Mouse (Mus musculus) forebrain, embryonic 14.5 days (tissue): ENCODE results near the gene Rgs12. TPM values are rescaled to one million over a fixed set of nuclear protein-coding genes. Genes with fewer than 3 reads are reported as not detected.

ENCODE experiments used
- ATAC-seq: fragments of 200-750 bp; cut with Nextera tagmentation; 2 replicates; pipeline ENCODE4 v1.8.0; 2017; ENCODE audit warnings: mild to moderate bottlenecking, moderate library complexity
- DNase-seq: peaks from one replicate; pipeline ENCODE4 v3.0.0-alpha.2; 2015; ENCODE audit warnings: low spot score
- H3K27ac ChIP-seq: fragments of 300-500 bp; sonication (generic); 2 replicates; pipeline ENCODE4 v1.5.1; 2014; ENCODE audit warnings: low read depth, mild to moderate bottlenecking, control low read depth, low read length, moderate library complexity
- H3K27me3 ChIP-seq: fragments of 300-500 bp; sonication (generic); replicated peaks from 2 replicates; pipeline ENCODE4 v1.6.1; 2014; ENCODE audit warnings: low read length, control low read depth, mixed read lengths; ENCODE audit not compliant: control insufficient read depth, insufficient read depth
- H3K36me3 ChIP-seq: fragments of 300-500 bp; sonication (generic); 2 replicates; pipeline ENCODE4 v1.6.1; 2014; ENCODE audit warnings: low read length, control low read depth; ENCODE audit not compliant: control insufficient read depth, insufficient read depth
- H3K4me1 ChIP-seq: fragments of 300-500 bp; sonication (generic); 2 replicates; pipeline ENCODE4 v1.6.1; 2014; ENCODE audit warnings: antibody characterized with exemption, low read length, control low read depth; ENCODE audit not compliant: control insufficient read depth, insufficient read depth
- H3K4me2 ChIP-seq: fragments of 300-500 bp; sonication (generic); 2 replicates; pipeline ENCODE4 v1.6.1; 2014; ENCODE audit warnings: mild to moderate bottlenecking, control low read depth, low read length
- H3K4me3 ChIP-seq: fragments of 300-500 bp; sonication (generic); 2 replicates; pipeline ENCODE4 v1.5.1; 2014; ENCODE audit warnings: low read depth, low read length, control low read depth
- H3K9ac ChIP-seq: fragments of 300-500 bp; sonication (generic); 2 replicates; pipeline ENCODE4 v1.6.1; 2014; ENCODE audit warnings: mild to moderate bottlenecking, low read length, control low read depth, moderate library complexity
- H3K9me3 ChIP-seq: fragments of 300-500 bp; sonication (generic); replicated peaks from 2 replicates; pipeline ENCODE4 v1.6.1; 2016; ENCODE audit warnings: low read length, control low read depth, mixed read lengths; ENCODE audit not compliant: control insufficient read depth
- WGBS: fragments of 180-500 bp; shearing (Covaris S2); extraction: QIAGEN DNeasy Blood & Tissue Kit; methylation state at CpG from one replicate; pipeline ENCODE4 v1.1.7; 2014; 5-methylcytosine and 5-hydroxymethylcytosine counted together
- polyA plus RNA-seq: library from polyadenylated mRNA; unstranded; fragments of >200 nt; fragmentation: Nextera tagmentation; extraction: Ambion mirVana; gene quantifications from 2 replicates; pipeline ENCODE4 v1.2.1, GENCODE M21; 2014

Gene Rgs12
- polyA plus RNA-seq, 1 experiment from 2014 or later: 37.2 TPM

DNA sequence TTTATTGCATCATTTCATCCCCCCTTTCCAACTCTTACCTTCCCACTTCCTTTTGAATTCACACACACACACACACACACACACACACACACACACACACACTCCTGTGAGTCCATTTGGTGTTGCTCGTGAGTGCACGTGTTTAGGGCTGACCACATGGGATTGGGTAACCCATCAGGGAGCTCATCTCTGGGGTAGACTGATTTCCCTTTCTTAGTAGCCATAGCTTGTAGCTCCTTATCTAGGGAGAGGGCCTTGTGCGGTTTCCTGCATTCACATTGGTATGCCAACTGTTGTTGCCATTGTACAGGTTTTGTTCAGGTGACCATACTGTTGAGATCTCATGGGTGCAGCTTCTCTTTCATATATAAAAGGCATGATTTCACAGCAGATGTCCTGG, 5.8 kb upstream of the Rgs12 start:
- no peaks in the 10 kb centered on the region for H3K36me3 ChIP-seq
- WGBS: 89% methylated on average over 3 of the region's 3 CpGs
- no peaks in the 10 kb centered on the region for H3K9me3 ChIP-seq
- no peak overlapping the region for H3K4me2 ChIP-seq
- no peak for ATAC-seq
- no peaks in the 10 kb centered on the region for H3K27me3 ChIP-seq
- H3K27ac ChIP-seq: no peak overlapping the region
- H3K9ac ChIP-seq: no peak overlapping the region
- no peak for DNase-seq
- H3K4me1 ChIP-seq: no peaks in the 10 kb centered on the region; the same call in 1 of the 2 replicates
- no peak overlapping the region for H3K4me3 ChIP-seq

DNA sequence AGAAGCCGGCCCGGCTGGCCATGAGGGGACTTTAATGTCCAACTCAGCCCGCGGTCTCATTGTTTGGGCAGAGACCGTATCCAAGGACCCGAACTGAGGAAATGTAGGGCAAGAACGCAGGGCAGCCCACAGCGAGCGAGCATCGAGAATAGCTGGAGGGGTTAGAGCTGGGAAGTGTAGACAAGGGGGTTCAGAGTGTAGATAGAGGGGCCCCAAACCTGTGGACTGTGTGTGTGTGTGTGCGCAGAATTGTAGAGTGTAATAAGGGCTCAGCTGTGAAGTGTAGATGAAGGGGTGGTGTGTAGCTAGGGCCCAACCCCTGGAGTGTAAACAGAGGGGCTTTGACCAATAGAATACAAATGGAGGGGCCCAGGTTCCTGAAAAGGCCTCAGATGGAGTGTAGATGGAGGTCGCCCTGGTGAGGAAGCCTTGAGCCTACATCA, 545 bp downstream of the Rgs12 start:
- Histone ChIP-seq H3K4me3 (peak overlapping the region; percentile 94), H3K9ac (peak overlapping the region; percentile 99), H3K27ac (peak overlapping the region; percentile 89), H3K4me1 (peaks cover 21% of the 10 kb centered on the region), H3K27me3 (no peaks in the 10 kb centered on the region), H3K4me2 (peak overlapping the region; percentile 80), H3K9me3 (no peaks in the 10 kb centered on the region), H3K36me3 (no peaks in the 10 kb centered on the region)
- WGBS: 1% methylated on average over 12 of the region's 12 CpGs
- DNase-seq: peak; percentile 41
- peak; percentile 52 for ATAC-seq

DNA sequence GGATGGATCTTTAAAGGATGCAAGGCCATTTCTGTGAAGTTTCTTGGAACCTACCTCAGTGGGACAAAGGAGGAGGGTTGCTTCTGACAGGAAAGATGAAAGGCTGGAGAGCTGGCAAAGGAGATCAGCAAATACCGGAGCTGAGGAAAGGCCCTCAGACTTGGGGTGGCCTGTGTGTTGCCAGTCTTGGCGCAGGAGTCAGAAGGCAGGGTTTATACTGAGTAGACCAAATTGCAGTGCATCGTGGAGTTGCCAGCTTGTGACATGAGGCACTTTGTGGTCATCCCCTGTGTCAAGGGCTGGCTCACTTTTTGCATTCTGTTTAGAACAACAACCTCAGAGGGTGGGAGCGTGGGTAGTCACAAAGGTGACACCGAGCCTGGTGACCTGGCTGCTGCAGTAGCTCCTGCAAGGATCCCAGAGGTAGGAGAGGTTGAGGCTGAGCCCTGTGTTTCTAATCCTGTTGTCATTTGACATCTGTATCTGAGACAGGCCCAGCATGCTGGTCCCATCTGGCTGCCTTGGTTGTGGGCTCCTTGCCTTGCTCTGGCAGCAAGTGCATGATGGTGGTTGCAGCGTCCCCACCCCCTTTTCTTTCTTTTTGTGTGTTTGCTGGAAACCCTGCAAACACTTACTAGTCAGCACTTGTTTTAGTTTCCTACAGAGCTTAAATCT, 1.4 kb downstream of the Rgs12 start:
- H3K27ac ChIP-seq: peak overlapping the region; percentile 89
- peak; percentile 53 for DNase-seq
- H3K27me3 ChIP-seq: no peaks in the 10 kb centered on the region
- peak overlapping the region; percentile 94 for H3K4me3 ChIP-seq
- no peaks in the 10 kb centered on the region for H3K9me3 ChIP-seq
- no peak for ATAC-seq
- no peaks in the 10 kb centered on the region for H3K36me3 ChIP-seq
- peak overlapping the region; percentile 99 for H3K9ac ChIP-seq
- 70% methylated on average over 6 of the region's 6 CpGs for WGBS
- peaks cover 27% of the 10 kb centered on the region for H3K4me1 ChIP-seq
- peak overlapping the region; percentile 80 for H3K4me2 ChIP-seq

DNA sequence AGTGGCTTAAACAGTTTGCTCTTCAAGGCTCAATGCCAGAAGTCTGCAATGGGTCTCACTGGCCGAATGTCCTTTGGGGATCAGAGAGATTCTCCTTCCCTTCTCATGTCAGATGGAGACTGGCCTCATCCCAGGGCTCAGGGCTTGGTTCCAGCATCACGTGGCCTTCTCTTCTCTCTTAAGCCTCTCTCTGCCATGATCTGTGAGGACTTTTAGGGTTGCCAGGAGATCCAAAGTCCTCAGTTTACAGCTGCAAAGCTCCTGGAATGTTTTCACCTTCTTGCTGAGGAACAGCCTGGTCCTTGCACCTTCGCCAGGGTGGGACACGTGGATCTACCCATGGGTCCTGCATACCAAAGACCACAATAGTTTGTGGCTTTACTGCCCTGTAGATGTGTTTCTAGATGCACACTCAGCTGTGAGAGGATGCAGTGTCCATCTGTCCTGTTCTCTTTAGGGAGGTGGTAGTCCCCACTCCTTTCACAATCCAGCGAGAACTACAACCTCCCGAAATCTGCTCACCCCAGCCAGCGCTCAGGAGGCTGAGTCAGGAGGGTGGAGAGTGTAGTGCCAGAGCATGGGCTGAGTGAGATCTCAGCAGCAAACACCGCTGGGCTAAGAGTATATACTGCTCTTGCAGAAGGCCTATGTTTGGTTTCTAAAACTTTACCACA, 2.1 kb downstream of the Rgs12 start:
- H3K4me3 ChIP-seq: peak overlapping the region; percentile 94

DNA sequence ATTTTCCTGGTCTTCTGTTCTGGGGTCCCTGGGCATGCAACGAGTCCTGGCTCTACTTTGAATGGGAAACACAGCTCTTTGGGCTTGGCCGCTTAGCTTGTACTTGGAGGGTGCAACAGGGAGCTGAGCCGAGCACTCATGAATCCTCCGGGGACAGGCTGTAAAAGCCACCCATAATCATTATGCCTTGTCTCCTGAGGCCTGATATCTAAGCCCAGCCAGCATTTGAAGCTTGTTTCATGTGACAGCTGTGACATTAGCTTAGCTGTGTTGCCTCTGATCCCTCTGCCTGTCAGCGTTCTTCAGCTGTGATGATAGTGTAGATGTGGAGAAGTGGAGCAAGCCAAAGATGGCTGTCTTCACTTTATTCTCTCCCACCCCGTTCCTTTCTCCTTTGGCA, 5.3 kb downstream of the Rgs12 start:
- no peak for DNase-seq
- peak overlapping the region; percentile 30; the same call in 1 of the 2 replicates for H3K27ac ChIP-seq

More for the DNA sequence above, 2.1 kb downstream of the Rgs12 start:
- 91% methylated on average over 8 of the region's 8 CpGs for WGBS
- Histone ChIP-seq H3K27me3 (no peaks in the 10 kb centered on the region), H3K9me3 (no peaks in the 10 kb centered on the region), H3K4me1 (peaks cover 34% of the 10 kb centered on the region), H3K9ac (peak overlapping the region; percentile 99; the same call in 1 of the 2 replicates), H3K4me2 (peak overlapping the region; percentile 80), H3K36me3 (no peaks in the 10 kb centered on the region), H3K27ac (0 out of 2 replicates have a peak overlapping the region, but pooled peaks have one; percentile 89)
- DNase-seq (no peak), ATAC-seq (no peak)

DNA sequence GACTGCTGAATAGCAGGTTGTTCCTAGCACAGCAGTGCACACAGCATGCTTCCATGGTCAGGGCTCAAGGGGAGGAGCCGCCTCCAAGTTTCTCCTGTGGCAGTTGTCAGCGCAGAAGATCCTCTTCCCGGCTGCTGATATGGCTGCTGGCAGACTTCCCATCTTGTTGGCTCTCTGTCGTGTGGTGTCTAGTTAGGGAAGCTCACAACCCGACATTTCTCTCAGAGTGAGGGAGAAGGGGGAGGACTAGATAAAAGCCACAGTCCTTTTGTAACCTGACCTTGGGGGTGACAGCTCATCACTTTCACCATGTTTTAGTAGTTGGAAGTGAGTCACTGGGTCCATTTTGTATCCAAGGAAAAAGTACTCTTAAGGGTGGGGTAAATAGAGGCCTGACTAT, 6.4 kb downstream of the Rgs12 start:
- ATAC-seq (no peak), DNase-seq (peak; percentile 52)
- Histone ChIP-seq H3K4me1 (peaks cover 39% of the 10 kb centered on the region), H3K9ac (no peak overlapping the region), H3K27me3 (no peaks in the 10 kb centered on the region), H3K36me3 (no peaks in the 10 kb centered on the region), H3K4me3 (no peak overlapping the region), H3K9me3 (no peaks in the 10 kb centered on the region), H3K4me2 (no peak overlapping the region), H3K27ac (0 out of 2 replicates have a peak overlapping the region, but pooled peaks have one; percentile 30)
- 64% methylated on average over 5 of the region's 5 CpGs for WGBS

More for the DNA sequence above, 5.3 kb downstream of the Rgs12 start:
- ATAC-seq: no peak
- 74% methylated on average over 6 of the region's 6 CpGs for WGBS
- Histone ChIP-seq H3K4me1 (peaks cover 46% of the 10 kb centered on the region), H3K36me3 (no peaks in the 10 kb centered on the region), H3K27me3 (no peaks in the 10 kb centered on the region), H3K4me2 (no peak overlapping the region), H3K4me3 (no peak overlapping the region), H3K9ac (peak overlapping the region; percentile 35; the same call in 1 of the 2 replicates), H3K9me3 (no peaks in the 10 kb centered on the region)

DNA sequence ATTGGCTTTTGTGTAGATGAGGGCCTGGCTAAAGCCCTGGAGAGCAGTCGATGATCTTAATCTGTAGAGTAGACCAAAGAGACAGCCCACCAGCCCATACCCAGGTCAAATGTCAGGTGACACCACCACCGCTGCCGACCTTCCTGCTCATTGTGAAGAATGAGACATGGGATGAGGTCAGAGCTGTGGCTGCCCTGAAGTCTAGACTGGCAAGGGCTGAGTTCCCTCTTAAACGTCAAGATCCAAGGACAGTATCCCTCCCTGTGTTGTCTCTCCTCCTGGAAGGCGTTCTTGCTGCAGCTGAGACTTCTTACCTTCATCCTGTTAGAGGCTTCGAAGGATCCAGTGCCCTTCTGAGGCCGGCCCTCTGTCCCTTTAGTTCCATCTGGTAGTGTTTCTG, 6.9 kb downstream of the Rgs12 start:
- H3K4me3 ChIP-seq: no peak overlapping the region
- H3K9me3 ChIP-seq: no peaks in the 10 kb centered on the region
- no peaks in the 10 kb centered on the region for H3K36me3 ChIP-seq
- ATAC-seq (no peak), DNase-seq (no peak)
- H3K27me3 ChIP-seq: no peaks in the 10 kb centered on the region
- no peak overlapping the region for H3K9ac ChIP-seq
- peaks cover 34% of the 10 kb centered on the region for H3K4me1 ChIP-seq
- H3K27ac ChIP-seq: no peak overlapping the region
- no peak overlapping the region for H3K4me2 ChIP-seq
- 92% methylated on average over 7 of the region's 7 CpGs for WGBS

DNA sequence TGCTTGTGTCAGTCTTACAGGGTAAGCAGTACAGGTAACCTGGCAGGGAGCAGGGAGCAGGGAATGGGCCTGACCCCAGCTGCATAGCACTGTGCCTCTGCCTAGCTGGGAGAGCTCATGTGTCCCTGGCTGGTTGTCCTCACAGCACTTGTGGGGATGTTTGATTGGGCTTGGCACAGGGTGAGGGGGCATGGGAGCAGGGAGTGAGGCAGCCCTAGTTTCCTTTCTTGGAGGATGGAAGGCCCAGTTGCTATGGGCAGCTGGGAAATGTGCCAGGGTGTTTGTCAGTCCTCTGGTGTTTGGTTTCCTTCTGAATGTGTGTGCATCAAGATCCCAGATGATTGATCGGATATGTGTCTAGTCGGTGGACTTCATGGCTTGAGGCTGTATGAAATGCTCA, 7.8 kb downstream of the Rgs12 start:
- 85% methylated on average over 2 of the region's 2 CpGs for WGBS
- Histone ChIP-seq H3K36me3 (no peaks in the 10 kb centered on the region), H3K4me3 (no peak overlapping the region), H3K4me2 (no peak overlapping the region), H3K9ac (no peak overlapping the region), H3K27me3 (no peaks in the 10 kb centered on the region), H3K4me1 (peaks cover 29% of the 10 kb centered on the region), H3K9me3 (no peaks in the 10 kb centered on the region), H3K27ac (no peak overlapping the region)
- peak; percentile 49; the same call in 1 of the 2 replicates for ATAC-seq
- DNase-seq: peak; percentile 61

DNA sequence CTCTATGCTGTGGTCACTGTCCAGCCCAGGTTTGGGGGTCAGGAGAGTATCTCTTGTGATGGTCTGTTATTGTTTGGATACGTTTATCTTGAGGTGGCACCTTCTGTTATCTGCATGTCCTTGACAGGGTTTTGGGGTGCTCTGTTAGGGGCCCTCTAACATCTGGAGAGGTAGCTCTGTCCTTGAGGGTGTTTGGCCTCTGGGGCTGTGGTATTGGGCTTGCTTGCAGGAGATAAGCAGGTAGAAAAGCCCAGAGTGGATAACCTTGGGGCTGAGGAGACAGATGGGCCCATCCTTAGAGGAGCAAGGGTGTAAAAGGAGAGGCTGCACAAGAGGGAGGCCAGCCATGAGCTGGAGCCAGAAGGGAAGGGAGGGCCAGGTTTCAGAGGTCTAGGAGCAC, 10.8 kb downstream of the Rgs12 start:
- H3K4me1 ChIP-seq: peaks cover 26% of the 10 kb centered on the region
- 90% methylated on average over 1 of the region's 1 CpGs for WGBS
- no peak for DNase-seq
- no peak overlapping the region for H3K4me2 ChIP-seq
- peaks cover 7% of the 10 kb centered on the region for H3K36me3 ChIP-seq
- H3K4me3 ChIP-seq: no peak overlapping the region
- H3K27ac ChIP-seq: no peak overlapping the region
- H3K9ac ChIP-seq: no peak overlapping the region
- no peaks in the 10 kb centered on the region for H3K27me3 ChIP-seq
- ATAC-seq: no peak
- no peaks in the 10 kb centered on the region for H3K9me3 ChIP-seq
